Mouse (Mus musculus): ENCODE results near the gene Cables2. TPM values are rescaled to one million over a fixed set of nuclear protein-coding genes. Genes with fewer than 3 reads are reported as not detected.
A peak's percentile ranks its signal among the peaks of the same experiment; 100 is the strongest.

Cables2 gene
- total RNA-seq, 1 experiment from 2014 or later = 19.6 TPM

DNA sequence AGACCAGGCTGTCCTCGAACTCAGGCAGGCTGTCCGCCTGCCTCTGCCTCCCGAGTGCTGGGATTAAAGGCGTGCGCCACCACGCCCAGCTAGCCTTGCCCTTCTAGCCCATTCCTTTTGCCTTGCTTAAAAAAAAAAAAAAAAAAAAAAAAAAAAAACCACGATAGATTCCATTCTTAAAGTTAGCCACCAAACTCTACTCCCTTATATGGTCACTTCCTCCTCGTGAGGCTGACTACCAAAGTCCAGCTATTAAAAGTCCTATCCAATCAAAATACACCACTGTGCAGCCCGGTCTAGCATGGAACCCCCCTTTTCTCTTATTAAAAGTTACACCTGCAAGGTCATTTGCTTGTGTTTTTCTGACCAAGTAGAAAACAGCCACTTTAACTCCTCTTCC, 17.6 kb downstream of the Cables2 start:
- no peak for DNase-seq

DNA sequence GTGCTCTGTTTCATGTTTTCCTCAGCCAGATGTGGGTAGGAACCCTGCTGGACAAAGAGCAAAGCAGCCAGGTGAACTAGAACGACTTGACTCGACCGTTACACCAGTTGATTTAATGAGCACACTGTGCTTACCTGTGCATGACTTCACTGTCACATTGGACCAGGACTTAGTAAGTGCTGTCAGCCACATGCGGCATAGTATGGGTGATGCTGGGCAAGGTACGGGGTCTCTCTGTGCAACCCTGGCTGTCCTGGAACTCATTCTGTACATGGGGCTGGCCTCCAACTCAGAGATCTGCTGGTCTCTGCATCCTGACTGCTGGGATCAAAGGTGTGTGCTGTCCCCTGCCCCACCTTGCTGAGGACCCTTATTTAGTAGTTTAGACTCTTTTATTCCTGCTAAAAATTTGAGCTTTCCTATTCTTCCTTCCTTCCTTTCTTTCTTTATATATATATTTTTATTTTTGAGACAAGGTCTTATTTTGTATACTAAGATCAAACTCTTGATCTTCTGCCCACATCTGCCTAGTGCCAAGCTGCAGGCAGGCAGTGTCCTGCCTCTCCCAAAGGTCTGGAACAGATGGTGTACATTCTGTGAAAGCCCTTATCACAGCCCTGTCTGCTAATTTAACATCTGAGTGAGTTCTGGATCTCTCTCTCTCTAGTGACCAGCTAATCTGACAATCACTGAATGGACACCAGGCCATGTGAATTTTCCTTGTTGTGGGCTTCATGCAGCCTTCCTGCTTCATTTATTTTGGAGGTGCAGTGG, 18.7 kb downstream of the Cables2 start:
- no peak for DNase-seq

DNA sequence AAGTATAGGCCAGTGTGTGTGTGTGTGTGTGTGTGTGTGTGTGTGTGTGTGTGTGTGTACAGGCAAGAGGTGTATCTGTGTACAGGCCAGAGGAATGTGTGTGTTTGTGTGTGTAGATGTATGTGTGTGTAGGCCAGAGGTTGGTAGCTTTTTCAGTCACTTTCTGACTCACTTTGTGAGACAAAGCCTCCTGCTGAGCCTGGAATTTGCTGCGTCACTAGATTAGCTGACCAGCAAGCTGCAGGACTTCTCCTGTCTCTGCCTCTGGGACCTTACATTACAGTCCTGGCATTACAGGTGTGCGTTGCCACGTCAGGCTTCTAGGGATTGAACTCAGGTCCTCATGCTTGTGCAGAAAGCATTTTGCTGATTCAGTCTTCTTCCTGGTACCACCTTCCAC, 21.5 kb downstream of the Cables2 start:
- DNase-seq = no peak

DNA sequence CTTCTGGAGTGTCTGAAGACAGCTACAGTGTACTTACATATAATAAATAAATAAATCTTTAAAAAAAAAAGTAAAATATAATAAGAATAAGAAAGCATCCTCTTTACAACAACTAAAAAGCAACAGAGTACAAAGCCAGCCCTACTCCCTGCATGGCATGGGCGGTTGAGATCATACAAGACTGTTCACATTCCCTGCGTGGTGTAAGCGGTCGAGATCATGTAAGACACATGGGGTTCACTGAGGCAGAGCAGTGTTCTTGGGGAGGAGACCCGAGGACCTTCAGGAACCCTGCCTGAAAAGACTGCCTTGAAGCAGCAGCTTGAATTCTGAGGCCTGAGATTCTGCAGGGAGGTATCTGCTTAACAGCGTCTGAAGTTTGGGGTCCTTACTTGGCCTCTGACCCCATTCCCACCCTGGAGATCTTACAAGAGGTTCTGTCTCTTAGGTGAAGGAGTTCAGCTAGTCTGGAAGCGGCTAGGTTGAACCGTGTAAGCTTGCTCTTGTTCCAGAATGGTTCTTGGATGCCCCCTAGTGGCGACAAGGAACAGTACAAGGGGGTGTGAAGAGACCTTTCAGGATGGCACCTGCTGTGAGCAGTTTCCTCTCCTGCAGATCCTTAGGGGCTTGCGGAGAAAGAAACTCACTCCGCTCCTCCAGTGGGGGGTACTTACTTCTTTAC, 22.2 kb downstream of the Cables2 start:
- DNase-seq = peak; percentile 74

DNA sequence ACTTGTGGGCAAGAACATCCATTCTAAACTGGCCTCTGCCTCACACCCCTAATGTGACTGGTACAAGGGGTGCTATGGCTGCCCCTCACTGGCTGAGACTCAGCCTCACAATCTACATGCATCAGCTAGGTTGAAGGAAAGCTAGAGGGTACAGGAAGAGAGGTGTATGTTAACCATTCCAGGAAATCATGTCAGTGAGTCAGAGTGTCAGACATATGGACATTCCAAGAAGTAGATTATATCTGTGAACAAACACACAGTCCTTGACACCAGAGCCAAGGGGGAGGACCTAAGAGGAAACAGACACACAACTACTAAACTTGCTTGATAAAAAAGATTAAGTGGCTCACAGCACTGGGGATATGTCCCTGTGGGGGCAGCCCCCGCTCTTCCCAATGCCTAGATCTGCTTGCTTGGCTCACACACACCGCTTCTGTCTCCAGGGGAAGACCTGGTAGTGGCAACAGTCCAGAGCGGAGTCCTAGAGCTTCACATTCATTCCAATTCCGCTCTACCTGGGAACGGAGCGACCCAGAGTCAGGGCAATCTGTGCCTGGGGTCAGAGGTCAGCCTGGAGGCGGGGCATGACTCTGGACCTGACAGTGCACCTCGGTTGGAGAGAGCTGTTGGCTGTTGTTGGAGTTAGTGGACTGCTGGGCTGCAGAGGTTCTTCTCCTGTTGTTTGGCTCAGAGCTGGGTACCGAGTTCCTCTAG, 24.2 kb downstream of the Cables2 start:
- no peak for DNase-seq

DNA sequence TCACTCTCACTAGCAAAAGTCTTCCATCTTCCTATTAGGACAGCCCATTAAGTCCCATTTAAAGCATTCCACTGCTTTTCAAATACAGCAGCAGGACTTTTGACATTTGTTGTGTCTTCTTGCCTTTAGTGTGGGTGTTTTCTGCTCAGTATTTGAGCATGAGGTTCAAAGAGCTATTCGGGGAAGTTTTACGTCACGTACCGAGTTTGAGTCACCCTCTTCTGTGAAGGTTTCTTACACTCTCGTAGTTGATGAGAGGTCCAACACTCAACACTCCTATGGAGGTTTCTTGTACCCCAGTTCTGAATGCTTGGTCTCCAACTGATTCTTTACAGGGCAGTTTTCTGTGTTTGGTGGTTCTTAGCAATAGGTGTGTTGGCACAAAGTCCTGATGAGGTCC, 25.4 kb downstream of the Cables2 start:
- no peak for DNase-seq

DNA sequence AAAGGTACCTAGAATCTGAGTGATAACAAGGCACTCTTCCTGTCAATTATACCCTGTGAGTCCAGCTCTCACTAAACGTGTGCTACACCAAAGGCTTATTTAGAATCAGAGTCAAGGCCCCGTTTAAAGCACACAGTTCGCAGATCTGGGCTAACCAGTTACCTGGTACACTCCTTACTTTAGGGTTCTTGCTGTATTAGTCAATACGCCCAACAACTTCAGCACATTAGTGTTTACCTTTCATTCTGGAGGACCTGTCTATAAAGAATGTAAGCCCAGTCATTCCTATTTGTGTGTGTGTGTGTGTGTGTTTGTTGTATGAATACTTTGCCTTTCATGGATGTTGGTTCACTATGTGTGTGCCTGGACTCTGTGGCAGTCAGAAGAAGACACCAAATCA, 30.2 kb downstream of the Cables2 start:
- no peak for DNase-seq

DNA sequence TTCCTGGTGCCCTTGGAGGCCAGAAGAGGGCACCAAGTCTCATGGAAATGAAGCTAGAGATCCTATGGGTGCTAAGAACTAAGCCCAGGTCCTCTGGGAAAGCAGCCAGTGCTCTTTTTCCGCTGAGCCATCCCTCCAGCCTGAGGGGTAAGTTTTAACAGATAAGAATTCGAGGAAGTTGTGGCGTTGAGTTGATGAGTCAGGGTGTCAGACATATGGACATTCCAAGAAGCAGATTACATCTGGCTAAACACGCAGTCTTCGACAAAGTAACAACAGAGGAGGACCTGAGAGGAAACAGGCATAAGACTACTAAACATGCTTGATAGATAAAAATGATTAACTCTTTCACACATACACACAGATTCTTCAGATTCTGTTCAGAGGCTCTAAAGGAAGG, 34.7 kb downstream of the Cables2 start:
- no peak for DNase-seq

DNA sequence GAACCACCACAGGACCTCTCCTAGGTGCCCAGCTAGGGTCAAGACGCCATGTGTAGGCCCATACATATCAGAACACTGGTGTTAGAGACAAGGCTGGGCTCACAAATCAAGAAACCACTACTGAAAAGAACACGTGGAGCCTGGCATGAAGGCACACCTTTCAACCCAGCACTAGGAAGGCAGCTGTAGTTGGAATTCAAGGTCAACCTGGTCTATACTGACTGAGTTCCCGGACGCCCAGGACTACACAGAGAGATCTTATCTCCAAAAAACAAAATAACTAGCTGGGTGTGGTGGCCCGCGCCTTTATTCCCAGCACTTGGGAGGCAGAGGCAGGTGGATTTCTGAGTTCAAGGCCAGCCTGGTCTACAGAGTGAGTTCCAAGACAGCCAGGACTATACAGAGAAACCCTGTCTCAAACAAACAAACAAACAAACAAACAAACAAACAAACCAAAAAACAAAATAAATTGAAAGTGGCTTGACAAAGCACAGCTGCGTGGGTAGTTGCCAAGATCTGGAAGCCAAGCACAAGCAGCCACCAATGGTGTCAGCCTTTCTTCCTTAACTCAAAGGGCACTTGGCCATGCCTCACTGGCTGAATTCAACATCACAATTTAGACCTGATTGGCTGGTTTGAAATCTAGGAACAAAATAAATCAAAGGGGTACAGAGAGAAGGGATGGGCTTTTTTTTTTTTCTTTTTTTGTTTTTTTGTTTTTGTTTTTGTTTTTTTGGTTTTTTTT, 35.5 kb downstream of the Cables2 start:
- no peak for DNase-seq

DNA sequence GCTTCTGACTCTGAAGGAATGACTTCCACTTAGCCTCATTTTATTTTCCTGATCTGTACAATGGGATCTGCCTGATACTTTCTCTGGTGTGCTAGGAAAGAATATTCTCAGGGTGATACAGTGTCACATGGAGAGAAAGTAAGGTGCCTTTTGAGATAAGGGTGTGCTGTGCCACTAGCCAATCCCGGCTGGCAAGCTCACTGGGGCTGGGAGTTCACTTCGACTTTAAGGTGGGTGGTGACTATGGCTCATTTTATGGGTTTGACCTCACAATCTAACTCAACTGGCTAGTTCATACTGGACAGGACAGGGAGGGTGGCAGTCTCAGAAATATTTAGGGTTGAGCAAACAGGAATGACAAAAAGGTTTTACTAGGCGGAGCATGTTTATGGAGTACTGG, 36.4 kb downstream of the Cables2 start:
- DNase-seq = no peak

DNA sequence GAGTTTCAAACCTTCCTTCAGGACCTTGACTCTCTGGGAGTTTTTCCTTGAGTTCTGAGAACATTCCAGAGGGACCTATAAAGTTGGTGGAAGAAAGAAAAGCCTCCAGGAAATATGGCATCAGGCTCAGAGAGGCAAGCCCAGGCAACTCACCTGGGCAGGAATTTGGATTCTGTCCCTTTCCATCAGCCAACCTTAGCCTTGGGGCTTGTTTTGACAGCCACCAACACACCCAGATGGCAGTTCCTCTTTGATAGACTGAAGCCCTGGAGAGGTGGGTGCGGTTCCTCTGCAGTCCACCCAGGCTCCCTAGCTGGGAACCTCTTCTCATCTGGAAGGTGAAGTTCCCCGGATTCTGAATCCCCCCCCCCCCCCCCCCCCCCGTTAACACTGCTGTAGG, 36.8 kb downstream of the Cables2 start:
- DNase-seq = no peak

DNA sequence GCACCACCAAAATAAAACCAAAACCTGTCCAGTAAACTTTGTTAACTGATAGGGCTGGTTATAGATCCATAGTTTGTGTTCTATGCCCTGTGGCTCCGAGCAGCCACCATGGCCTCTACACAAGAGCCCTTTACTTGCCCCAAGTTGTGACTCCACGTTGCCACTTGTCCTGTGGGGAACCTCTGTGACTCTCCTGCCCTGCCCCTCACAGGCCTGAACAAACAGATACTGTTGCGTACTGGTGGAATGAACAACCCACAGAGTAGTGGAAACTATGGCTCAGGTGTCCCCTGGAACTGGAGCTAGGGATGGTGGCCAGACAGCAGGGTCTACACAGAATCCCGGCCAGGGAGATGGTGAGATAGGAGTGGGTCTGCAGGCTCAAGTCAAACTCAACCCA, 37.5 kb downstream of the Cables2 start:
- no peak for DNase-seq

DNA sequence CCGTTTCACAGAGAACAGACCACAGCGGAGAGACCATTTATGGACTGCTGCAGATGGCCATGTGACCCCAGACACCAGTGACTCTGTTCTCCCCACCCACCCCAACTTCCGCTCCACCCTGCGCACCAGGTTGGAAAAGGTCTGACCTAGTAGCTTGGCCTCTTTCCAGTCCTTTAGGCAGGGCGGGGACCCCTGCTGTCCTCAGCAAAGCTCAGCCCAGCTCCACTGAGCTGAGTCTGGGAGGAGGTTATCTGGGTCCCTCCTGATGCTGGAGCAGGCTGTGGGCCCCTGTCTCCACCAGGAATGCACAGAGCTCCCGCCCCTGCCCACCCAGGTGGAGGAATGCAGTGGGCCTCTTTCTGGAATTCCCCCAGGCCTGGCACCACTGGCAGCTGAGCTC, 38.3 kb downstream of the Cables2 start:
- DNase-seq = no peak

DNA sequence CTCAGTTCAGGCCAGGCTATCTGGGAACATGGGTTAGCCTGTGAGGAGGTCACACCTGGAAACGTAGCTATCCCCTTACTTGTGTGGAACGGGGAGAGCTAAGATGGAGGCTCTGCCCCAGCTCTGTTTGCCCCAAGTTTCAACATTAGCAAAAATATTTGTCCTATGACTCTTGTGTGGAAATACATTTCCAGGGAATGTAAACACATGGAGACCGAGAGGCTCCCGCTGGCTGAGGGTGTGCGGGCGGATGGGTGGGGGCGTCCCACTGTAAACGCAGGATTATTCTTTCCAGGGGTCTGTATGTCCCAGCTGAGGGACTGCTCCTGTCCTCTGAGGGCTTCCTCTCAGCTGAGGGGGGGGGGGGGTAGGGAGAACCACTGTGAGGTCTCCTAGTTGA, 38.9 kb downstream of the Cables2 start:
- no peak for DNase-seq

DNA sequence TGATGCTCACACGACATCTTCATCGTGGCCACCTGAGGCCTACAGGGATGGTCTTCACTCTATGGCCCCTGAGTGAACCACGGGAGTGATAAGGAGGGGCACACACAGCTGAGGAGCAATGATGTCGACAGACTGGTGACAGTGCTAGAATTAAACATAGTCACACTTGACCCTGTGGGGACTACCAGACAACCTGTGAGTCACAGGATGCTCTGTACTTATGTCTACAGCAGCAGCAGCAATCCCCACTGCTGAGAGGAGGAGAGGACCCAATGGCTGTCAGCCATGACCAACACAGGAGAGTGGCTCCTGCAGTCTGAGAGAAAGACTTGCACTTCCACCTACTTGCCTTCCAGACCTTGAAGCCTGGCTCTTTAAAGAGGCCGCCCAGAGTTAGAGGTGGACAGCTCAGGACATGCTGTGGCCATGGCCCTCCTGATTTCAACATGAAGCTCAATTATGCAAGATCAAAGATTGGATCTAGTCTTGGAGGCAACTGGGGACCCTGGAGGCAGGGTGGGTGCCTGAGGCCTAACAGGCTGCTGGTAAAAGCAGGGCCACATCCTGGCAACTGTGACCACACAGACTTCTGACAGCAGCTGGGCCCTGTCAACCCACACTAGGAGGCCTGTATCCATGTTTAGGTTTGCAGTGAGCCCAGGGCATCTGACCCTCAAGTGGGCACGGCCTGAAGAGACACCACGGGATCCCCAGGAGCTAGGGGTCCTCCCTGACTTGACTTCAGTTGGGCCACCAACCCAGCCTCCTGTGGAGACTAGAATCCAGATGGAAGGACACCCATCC, 40.0 kb downstream of the Cables2 start:
- DNase-seq = no peak

DNA sequence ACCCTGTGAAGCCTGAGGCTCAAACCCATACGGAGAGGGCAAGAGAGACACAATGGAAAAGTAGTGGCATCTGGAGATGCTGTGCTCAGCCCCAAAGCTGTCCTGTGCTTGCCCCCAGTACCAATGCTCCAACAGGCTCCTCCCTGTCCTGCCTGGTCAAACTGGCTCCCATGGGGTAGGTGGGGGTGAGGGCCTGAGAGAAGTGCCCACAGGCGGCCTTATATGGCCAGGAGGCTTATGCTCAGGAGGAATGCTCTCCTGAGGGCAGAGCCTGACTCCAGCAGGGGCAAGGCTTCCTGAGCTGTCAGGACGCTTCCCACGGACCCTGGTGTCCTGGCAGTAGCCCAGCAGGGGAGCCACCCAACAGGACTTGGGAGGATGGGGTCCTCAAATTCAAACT, 42.8 kb downstream of the Cables2 start:
- no peak for DNase-seq

DNA sequence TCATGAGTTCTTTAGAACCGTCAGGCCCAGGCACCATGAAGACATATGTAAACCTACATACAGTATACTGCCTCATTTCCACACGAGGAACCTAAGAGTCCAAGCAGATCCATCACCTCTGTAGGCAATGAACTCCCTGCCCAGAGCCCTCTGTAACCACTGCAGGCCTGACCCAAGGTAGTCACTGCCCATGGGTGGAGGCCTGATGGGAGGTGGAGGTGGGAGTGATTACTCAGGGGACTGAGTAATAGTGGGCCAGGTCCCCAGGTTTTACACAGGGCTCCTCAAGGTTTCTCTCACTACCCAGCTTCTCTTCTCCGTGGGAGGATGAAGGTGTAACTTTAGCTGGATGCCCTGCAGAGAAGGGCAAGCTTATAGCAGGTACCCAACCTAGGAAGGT, 44.2 kb downstream of the Cables2 start:
- DNase-seq = no peak

DNA sequence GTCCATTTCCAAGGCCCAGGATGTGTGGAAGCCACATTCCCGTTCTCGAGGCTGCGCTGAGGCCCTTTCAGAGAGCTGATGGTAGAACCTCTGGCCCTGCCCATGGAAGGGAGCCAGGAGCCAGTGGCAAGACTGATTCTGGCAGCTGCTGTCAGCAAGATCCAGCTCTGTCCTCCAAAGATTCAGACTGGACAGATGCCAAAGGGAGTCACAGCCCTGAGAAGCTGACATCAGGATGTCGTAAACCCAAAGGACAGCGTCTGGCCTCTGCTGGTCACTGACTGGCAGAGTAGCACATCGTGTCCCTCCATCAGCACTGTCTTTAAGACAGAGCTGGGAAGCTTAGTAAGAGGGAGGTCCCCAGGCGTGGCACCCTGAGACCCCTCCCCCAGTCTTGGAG, 44.7 kb downstream of the Cables2 start:
- DNase-seq = peak; percentile 84

DNA sequence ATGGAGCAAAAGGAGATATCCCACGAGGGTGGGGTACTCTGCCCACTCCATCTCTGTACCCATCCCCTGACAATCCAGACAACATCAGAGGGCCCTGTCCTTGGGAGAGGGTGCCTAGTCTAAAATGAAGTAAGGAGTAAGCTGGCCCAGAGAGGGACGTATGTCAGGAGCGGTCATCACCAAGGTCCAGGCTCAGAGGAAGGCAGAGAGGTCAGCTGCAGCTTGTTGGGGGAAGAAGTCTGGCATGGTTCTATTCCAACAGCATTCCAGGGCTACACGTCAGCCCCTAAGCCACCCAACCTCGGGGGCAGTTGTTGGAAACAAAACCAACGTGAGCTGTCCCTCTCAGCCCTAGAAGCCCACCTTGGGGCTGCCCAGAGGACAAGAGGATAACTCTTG, 45.2 kb downstream of the Cables2 start:
- DNase-seq = no peak

DNA sequence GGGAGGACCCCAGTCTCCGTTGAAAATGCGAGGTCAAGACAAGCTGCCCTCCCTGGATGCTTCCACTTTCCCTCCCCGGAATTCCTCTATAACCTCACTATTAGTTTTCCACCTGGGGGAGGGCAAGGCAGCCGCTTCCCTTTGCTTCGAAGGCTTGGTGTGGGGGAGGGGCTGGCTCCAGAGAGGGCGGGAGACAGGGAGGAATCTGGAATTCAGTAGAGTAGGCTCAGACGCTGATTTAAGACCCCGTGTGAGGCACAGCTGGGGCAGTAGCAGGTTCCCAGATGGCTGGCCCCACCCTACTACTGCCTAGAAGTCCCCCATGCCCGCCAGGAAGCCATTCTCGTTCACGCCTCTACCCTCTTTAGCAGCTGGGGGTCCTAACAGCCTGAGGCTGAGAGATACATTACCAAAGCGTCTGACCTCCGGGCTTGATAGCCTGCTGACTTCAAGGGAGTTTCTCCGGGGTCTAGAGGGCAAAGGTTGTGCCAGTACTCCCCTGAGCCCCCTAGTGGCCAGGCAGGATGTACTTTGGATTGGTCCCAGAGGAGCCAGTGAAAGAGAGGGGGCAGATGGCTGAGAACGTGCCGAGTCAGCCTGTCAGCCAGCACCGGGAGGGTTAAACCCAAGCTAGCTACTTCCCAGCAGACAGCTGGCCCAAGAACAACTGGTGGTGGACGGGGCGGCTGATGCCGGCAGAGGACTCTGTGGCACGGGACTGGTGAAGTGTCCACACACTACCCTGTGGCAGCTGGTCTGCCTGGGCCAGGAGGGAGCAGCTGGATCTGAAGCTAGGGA, 45.8 kb downstream of the Cables2 start:
- DNase-seq = peak; percentile 54

DNA sequence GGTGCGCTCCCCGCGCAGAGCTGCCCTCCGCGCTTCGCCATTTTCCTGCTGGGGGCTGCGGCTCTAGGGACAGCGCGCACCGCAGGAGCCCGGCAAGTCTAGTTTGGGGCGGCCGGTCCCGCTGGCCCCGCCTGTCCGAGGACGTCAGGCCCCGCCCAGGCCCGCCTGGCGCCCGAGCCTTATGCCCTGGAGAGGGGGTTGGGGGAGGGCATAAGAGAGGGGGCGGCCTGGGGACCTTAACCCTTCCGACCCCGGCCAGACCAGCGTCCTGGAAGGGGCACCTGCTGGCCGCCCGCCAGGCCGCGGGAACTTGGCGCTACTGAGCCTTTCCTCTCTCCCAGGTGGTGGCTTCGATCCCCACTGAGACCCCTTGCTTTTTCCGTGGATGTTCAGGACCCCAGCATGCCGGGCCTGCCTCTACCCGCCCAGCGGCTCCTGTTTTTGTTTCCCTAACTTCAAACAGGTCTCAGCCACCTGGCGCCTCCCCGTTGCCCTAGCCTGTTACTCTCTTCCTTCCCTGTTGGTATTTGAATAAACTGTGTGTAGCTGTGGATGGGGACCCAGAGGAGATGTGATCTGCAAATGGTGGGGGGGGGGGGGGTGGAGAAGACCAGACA, 47.4 kb downstream of the Cables2 start, which contains the start of gene Lama5:
Gene Lama5 (minus strand): TSS at position 98 of the 617 bp plus-strand sequence.
- DNase-seq = peak; percentile 81

Measured in adrenal gland, postnatal 25 days (tissue).